Mouse (Mus musculus) frontal cortex, adult 2 months (tissue): ENCODE results near the gene Psg18. TPM values are rescaled to one million over a fixed set of nuclear protein-coding genes. Genes with fewer than 3 reads are reported as not detected.
"Not testable (repeated sequence)": the region's sequence is repeated elsewhere in the genome, so short reads cannot be mapped to it uniquely, and the experiment has no call there.

ENCODE experiments used
- DNase-seq, 2 experiments: peaks; one replicate each; pipeline ENCODE4 v3.0.0; 2022; ENCODE audit warnings: low spot score in 1 of 2; ENCODE audit errors: extremely low spot score in 1 of 2
- polyA plus RNA-seq: library from polyadenylated mRNA; depleted of rRNA; stranded (reverse); fragments of >200 nt; gene quantifications from 2 replicates; pipeline ENCODE4 v1.2.3, GENCODE M21; 2012; rRNA removed

Gene Psg18
- 0.84 and 3.1 TPM in 2 replicates for polyA plus RNA-seq

DNA sequence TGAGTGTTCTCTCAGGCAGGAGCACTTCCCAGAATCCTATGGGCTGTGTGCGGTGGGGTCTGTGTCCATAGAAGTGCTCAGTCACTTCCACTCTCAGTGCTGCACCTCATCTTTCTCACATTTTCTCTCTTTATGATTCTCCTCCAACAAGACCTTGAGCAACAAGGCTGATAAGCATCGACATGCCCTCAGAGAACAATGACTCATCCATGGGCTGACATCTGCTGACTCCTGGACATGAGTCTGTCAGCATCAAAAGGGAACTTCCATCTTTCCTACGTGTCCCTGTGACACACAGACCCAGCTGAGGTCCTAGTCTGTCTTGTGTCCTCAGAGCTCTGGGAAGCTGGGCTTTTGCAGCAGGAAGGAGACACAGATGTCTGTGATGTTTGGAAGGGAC, at the start of gene Psg18:
Gene Psg18, minus strand, starts transcription at position 101 of the 400 bp plus-strand sequence.
- not testable (repeated sequence) for DNase-seq

DNA sequence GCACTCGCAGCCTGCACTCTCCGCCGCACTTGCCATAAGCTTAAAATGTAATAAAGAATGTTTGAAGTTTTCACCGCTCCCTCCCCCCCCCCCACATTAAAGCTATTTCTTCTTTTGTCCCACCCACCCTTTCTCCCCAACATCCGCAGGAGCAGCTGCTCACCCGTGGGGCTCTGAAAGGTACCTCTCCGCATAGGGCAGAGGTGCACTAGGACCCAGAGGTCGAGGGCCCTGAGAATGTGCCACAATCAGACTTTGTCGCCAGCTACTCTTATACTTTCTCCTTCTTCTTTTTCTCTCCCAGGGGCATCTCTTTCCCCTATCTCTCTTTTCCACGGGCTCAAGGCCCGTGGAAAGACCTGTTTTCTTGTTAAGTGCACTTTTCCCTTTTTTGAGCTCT, 48.6 kb upstream of the Psg18 start:
- DNase-seq, result no peak

DNA sequence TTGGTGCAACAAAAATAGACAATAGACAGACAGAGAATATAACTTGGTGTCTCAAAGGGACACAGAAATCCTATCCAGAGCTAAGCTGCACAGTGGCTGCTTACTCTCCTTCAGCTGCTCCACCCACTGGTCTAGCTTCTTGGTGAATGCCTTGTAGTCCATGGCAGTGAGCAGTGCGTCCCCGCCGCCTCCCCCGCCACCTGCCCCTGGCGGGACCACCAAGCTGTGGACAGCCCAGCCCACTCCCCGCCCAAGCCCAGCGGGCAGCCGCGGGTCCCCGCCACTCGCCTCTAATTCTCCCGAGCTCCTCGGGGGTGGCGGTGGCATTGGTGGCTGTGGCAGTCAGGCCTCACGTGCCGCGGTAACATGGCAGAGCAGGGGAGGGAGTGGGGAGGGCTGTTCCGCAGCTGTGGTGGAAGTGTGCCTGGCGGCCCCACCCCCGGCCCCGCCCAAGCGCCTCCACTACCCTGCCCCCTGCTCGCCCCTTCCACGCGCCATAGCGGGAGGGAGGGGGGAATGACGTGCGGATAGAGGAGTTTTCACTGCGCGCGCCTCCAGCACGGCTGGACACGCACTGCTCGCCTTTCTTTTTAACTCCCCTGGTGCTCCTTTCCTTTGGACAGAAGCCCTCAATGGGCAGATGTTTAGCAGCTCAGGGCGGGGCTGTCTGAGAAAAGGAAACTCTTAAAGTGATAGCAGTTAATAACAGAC, 47.9 kb upstream of the Psg18 start:
- DNase-seq, result no peak

DNA sequence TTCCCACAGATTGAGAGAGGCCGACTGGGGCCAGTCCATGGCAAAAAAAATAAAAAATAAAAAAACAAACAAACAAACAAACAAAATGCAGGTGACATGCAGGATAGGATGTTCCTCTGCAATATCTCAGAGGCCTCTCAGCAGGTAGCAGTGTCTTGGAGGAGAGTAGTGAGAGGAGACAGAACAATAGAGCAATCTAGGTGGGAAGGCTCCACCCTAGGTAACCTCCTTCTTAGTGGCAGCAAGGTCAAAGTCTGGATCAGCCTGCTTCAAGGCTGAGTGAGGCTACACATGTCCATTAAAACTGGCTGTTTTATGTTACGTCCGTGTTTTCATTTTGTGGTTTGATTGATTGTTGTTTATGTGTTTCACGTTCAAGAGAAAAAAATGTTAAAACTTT, 36.7 kb upstream of the Psg18 start:
- not testable (repeated sequence) for DNase-seq

- no peak for DNase-seq
Measured at GRCm38 (mm10) chr7:18378295-18378694, 23.5 kb upstream of the Psg18 start.

DNA sequence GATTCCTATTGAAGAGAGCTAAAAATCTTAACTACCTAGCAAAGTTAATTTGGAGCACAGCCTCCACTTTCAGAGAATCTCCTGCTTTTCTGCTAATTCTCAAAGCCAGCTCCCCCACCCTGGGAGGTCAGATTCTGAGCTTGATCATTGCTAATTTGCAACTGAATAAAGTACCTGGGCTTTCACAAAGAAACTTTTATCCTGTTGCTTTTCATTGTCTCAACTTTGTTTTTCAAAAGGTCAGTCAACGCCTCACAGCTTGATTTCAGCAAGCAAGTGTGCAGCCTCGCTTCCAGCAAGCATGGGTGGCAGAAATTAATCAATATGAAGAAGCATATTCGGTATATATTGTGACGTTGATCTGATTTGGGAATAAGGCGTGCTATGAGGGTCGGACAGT, 19.4 kb downstream of the Psg18 start:
- not testable (repeated sequence) for DNase-seq

Other genes starting within 250 kb of the Psg18 start
- gene Igfl3, start 178.5 kb downstream of the Psg18 start, polyA plus RNA-seq, result not detected in 2 replicates
- not detected in 2 replicates for gene Mill1, start 109.7 kb downstream of the Psg18 start, polyA plus RNA-seq
- 0.10 and 0.53 TPM in 2 replicates for gene Psg28, start 77.0 kb upstream of the Psg18 start, polyA plus RNA-seq
- gene Psg26, start 129.2 kb upstream of the Psg18 start, polyA plus RNA-seq, result not detected in 2 replicates
- 0.08 and 0.27 TPM in 2 replicates for gene Psg25, start 177.3 kb upstream of the Psg18 start, polyA plus RNA-seq
- 0.68 and 2.5 TPM in 2 replicates for gene Psg27, start 212.3 kb upstream of the Psg18 start, polyA plus RNA-seq